Mouse (Mus musculus) brain, embryonic 14.5 days (tissue): ENCODE data around the gene Vangl1.

Experiments
- CTCF ChIP-seq: fragments of 200-500 bp; IDR thresholded peaks from 2 replicates; pipeline ENCODE4 v1.5.1; 2012; ENCODE audit warnings: inconsistent platforms, mild to moderate bottlenecking, moderate library complexity, borderline replicate concordance; ENCODE audit not compliant: insufficient read depth, insufficient read length; ENCODE audit errors: extremely low read depth
- POLR2A ChIP-seq: fragments of 200-500 bp; IDR thresholded peaks from 2 replicates; pipeline ENCODE4 v1.6.1; 2012; ENCODE audit warnings: mild to moderate bottlenecking, inconsistent platforms, borderline replicate concordance; ENCODE audit not compliant: poor library complexity, insufficient read depth, insufficient read length, severe bottlenecking; ENCODE audit errors: extremely low read depth

DNA sequence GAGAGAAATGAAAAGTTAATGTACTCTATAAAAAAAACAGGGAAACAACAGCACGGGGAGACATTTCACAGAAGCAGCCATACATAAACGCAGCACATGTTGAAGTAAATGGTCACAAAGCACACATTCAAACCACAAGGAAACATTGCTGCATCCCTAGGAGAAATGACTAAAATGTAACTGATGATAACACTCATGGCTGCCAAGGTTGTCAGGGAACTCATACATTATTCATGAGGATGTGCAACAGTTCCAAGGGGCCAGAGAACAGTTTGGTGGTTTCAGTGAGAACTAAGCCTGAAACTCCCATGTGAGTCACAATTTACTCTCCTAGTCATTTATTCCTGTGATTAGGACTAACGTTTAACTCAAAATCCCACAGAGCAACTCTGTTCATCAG is 96.3 kb downstream of the Vangl1 start:
- TF ChIP-seq POLR2A (no peak), CTCF (no peak)
